Mouse (Mus musculus) heart, embryonic 12.5 days (tissue): ENCODE measurements at regions not wholly inside any gene's neighbourhood (a gene's known extent, or its start where the extent isn't known, plus 50 kb on each side); places are given as distances from the start of the nearest gene placed in this dataset. TPM values are rescaled to one million over a fixed set of nuclear protein-coding genes. Genes with fewer than 3 reads are reported as not detected.

Experiments used
- microRNA-seq: library from miRNA; unstranded; fragments of <30 nt; microRNA quantifications from one replicate; pipeline ENCODE4, GENCODE M21; 2017

Small RNA genes in the stretch of these regions (microRNA-seq; reads per million reads assigned to microRNA genes)
- not detected for gene Gm27682
